Mouse (Mus musculus) liver, embryonic 15.5 days (tissue): ENCODE results near the gene Pprc1. TPM values are rescaled to one million over a fixed set of nuclear protein-coding genes. Genes with fewer than 3 reads are reported as not detected.
A peak's percentile ranks its signal among the peaks of the same experiment; 100 is the strongest.

Experiments
- ATAC-seq: fragments of 200-750 bp; cut with Nextera tagmentation; 2 replicates; pipeline ENCODE4 v1.8.0; 2017; ENCODE audit warnings: moderate number of reproducible peaks, mild to moderate bottlenecking, moderate library complexity; ENCODE audit not compliant: insufficient read depth
- H3K27ac ChIP-seq: fragments of 300-500 bp; sonication (generic); replicated peaks from 2 replicates; pipeline ENCODE4 v1.5.1; 2015; ENCODE audit warnings: mild to moderate bottlenecking, inconsistent platforms
- H3K27me3 ChIP-seq: fragments of 300-500 bp; sonication (generic); 2 replicates; pipeline ENCODE4 v1.6.1; 2015; ENCODE audit warnings: mild to moderate bottlenecking, inconsistent platforms
- H3K36me3 ChIP-seq: fragments of 300-500 bp; sonication (generic); replicated peaks from 2 replicates; pipeline ENCODE4 v1.6.1; 2015; ENCODE audit warnings: moderate library complexity, mild to moderate bottlenecking, inconsistent platforms
- H3K4me1 ChIP-seq: fragments of 300-500 bp; sonication (generic); replicated peaks from 2 replicates; pipeline ENCODE4 v1.6.1; 2015; ENCODE audit warnings: inconsistent platforms
- H3K4me2 ChIP-seq: fragments of 300-500 bp; sonication (generic); 2 replicates; pipeline ENCODE4 v1.6.1; 2015; ENCODE audit warnings: moderate library complexity, mild to moderate bottlenecking, inconsistent platforms
- H3K4me3 ChIP-seq: fragments of 300-500 bp; sonication (generic); replicated peaks from 2 replicates; pipeline ENCODE4 v1.5.1; 2015; ENCODE audit warnings: mild to moderate bottlenecking, inconsistent platforms
- H3K9ac ChIP-seq: fragments of 300-500 bp; sonication (generic); 2 replicates; pipeline ENCODE4 v1.6.1; 2015; ENCODE audit warnings: moderate library complexity, mild to moderate bottlenecking, inconsistent platforms
- H3K9me3 ChIP-seq: fragments of 300-500 bp; sonication (generic); replicated peaks from 2 replicates; pipeline ENCODE4 v1.6.1; 2016; ENCODE audit warnings: inconsistent platforms
- WGBS: fragments of 180-500 bp; shearing (Covaris S2); methylation state at CpG from one replicate; pipeline ENCODE4 v1.1.7; 2015; ENCODE audit warnings: mixed read lengths; ENCODE audit not compliant: insufficient replicate concordance; 5-methylcytosine and 5-hydroxymethylcytosine counted together
- polyA plus RNA-seq: library from polyadenylated mRNA; unstranded; fragments of >200 nt; fragmentation: Nextera tagmentation; extraction: Ambion mirVana; gene quantifications from 2 replicates; pipeline ENCODE4 v1.2.1, GENCODE M21; 2015

Gene Pprc1
- polyA plus RNA-seq, 1 experiment from 2014 or later = 15.7 TPM

DNA sequence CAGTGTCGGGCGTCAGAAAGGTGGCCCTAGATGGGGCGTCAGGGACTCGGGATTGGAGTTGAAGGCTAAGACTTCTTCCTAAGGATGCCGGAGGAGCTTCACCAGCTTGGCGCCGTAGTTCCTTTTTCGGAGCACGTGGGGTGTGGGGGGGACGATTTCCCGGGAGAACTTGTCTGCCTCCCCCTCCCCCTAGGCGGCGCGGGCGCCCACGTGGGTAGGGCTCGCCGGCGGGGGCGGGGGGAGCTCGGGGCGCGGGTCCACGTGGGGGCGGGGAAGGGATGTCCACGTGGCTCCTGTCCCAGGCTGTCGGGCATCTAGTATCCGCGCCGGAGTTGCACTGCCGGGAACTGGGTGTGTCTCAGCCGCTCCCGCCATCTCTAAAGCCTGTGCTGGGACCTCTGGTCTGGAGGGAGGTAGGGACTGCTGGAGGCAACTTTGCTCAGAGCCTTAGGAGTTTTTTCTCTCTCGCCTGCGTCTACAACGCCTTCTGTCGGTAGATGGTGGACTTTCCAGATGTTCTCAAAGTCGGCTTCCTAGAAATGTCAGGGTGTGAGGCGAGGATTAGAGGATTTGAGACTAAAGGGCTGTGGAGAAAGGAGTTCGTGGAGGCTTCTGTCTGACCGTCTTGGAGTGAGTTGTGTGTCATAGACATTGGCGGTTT, 12.4 kb downstream of the Pprc1 start:
- H3K9me3 ChIP-seq = no peaks in the 10 kb centered on the region
- peak overlapping the region; percentile 98 for H3K4me2 ChIP-seq
- H3K27me3 ChIP-seq = no peaks in the 10 kb centered on the region
- peak overlapping the region; percentile 82 for H3K9ac ChIP-seq
- peak; percentile 60 for ATAC-seq
- H3K4me1 ChIP-seq = peaks cover 64% of the 10 kb centered on the region
- H3K36me3 ChIP-seq = peaks cover 8% of the 10 kb centered on the region
- peak overlapping the region; percentile 90 for H3K27ac ChIP-seq
- peak overlapping the region; percentile 90 for H3K4me3 ChIP-seq
- WGBS = under 1% methylated on average over 42 of the region's 42 CpGs

GRCm38 (mm10) chr19:46058466-46058865, 13.8 kb downstream of the Pprc1 start:
- no peak for ATAC-seq
- Histone ChIP-seq H3K4me1 (peaks cover 57% of the 10 kb centered on the region), H3K9me3 (no peaks in the 10 kb centered on the region), H3K9ac (no peak overlapping the region; the same call in 1 of the 2 replicates), H3K4me2 (peak overlapping the region; percentile 98), H3K27me3 (no peaks in the 10 kb centered on the region), H3K27ac (peak overlapping the region; percentile 90; the same call in 1 of the 2 replicates), H3K4me3 (peak overlapping the region; percentile 90), H3K36me3 (peaks cover 22% of the 10 kb centered on the region)
- WGBS = 65% methylated on average over 7 of the region's 7 CpGs

- H3K9me3 ChIP-seq = no peaks in the 10 kb centered on the region
- ATAC-seq = no peak
- H3K36me3 ChIP-seq = peaks cover 46% of the 10 kb centered on the region
- no peaks in the 10 kb centered on the region for H3K27me3 ChIP-seq
- H3K9ac ChIP-seq = peak overlapping the region; percentile 45
- H3K4me2 ChIP-seq = peak overlapping the region; percentile 63
- 18% methylated on average over 6 of the region's 6 CpGs for WGBS
- peak overlapping the region; percentile 84 for H3K27ac ChIP-seq
- peak overlapping the region; percentile 32 for H3K4me3 ChIP-seq
- peaks cover 50% of the 10 kb centered on the region for H3K4me1 ChIP-seq
Observed at GRCm38 (mm10) chr19:46060845-46061244, 16.2 kb downstream of the Pprc1 start.

- H3K9me3 ChIP-seq = no peaks in the 10 kb centered on the region
- no peak overlapping the region for H3K4me2 ChIP-seq
- no peak overlapping the region for H3K9ac ChIP-seq
- no peaks in the 10 kb centered on the region; the same call in 1 of the 2 replicates for H3K4me1 ChIP-seq
- H3K36me3 ChIP-seq = peaks cover 97% of the 10 kb centered on the region
- WGBS = 79% methylated on average over 10 of the region's 10 CpGs
- H3K4me3 ChIP-seq = no peak overlapping the region
- ATAC-seq = no peak
- H3K27ac ChIP-seq = no peak overlapping the region
- H3K27me3 ChIP-seq = no peaks in the 10 kb centered on the region
Observed at GRCm38 (mm10) chr19:46068054-46068453, 23.4 kb downstream of the Pprc1 start.

DNA sequence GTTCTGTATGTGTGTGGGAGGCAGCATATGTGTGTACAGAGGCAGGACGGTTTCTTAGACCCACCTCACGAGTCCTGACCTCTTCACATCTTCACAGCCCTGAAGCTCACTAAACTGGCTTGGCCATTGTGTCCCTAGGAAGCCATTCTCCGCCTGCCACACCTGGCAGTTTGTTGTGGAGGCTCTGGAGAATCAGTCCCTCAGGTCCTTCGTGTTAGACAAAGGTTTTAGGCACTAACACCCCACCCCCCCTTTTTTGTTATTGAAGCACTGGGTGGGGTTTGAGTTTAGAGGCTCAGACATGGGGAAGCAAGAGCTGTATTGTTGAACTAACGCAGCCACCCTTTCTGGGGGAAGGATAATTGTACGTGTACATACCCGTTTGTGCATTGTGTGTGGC, 28.6 kb downstream of the Pprc1 start:
- H3K27me3 ChIP-seq = no peaks in the 10 kb centered on the region
- peak overlapping the region; percentile 76 for H3K27ac ChIP-seq
- peaks cover 57% of the 10 kb centered on the region for H3K36me3 ChIP-seq
- 73% methylated on average over 7 of the region's 7 CpGs for WGBS
- H3K4me3 ChIP-seq = no peak overlapping the region
- H3K4me1 ChIP-seq = peaks cover 41% of the 10 kb centered on the region
- no peaks in the 10 kb centered on the region for H3K9me3 ChIP-seq
- no peak overlapping the region for H3K9ac ChIP-seq
- no peak overlapping the region for H3K4me2 ChIP-seq
- ATAC-seq = no peak

DNA sequence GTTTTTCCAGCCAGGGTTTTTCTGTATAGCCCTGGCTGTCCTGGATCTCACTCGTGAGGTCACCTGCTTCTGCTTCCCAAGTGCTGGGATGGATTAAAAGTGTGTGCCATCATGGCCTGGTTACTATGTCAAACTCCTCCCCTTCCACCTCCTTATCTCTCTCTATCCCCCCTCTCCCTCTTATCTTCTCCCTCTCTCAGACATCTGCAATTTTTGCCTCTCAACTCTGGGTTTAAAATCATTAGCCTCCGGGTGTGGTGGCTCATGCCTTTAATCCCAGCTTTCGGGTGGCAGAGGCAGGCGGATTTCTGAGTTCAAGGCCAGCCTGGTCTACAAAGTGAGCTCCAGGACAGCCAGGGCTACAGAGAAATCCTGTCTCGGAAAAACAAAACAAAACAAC, 29.6 kb downstream of the Pprc1 start:
- Histone ChIP-seq H3K4me1 (peaks cover 45% of the 10 kb centered on the region), H3K27ac (peak overlapping the region; percentile 76), H3K9ac (no peak overlapping the region), H3K36me3 (peaks cover 59% of the 10 kb centered on the region), H3K4me2 (no peak overlapping the region), H3K9me3 (no peaks in the 10 kb centered on the region), H3K4me3 (no peak overlapping the region), H3K27me3 (no peaks in the 10 kb centered on the region)
- 0 out of 2 replicates have a peak, but pooled peaks have one; percentile 8 for ATAC-seq
- WGBS = 42% methylated on average over 5 of the region's 5 CpGs

DNA sequence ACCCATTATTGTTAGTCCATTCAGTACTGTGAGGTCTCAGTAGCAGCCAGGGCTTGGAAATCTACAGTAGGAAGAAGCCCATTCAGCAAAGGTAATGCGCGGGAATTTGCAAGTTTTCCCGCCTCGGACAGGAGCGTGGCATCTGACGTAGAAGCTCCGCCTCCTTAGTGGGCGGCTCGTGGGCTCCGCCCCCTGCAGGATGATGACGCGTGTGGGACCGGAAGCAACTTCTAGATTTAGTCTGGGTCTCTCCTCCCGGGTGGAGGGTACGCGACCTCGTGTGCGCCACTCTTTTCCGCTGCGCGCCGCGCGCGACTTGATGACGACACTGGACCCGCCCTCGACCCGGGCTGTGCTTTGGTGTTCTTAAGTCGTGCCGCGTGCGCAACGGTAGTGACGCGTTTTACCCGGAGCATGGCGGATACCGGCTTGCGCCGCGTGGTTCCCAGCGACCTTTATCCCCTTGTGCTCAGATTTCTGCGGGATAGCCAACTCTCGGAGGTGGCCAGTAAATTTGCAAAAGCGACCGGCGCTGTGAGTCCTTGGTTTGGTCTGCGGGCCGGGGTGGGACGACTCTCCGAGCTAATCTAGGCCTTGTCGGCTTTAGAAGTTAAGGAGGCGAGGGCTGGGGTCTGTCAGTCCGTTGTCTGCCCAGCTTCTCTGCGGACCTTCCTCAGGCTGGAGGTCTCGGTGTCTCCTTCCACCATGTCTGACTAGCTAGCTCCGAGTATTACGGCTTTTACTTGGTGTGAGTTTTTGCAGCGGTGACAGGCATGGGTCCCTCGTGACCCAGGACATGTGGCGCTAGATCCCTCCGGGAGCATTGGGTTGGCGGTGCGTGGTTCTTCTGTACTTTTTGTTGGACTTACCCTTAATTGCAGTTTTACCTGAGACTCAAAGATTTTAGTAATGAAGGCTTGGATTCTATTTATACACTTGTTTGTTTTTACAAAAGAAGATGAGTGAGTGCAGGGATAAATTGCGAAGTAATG, 31.2 kb downstream of the Pprc1 start, which contains the start of gene Nolc1:
Gene Nolc1, plus strand, starts transcription at position 248 of the 992 bp plus-strand sequence.
- Histone ChIP-seq H3K4me3 (peak within 1 kb of the TSS; percentile 86), H3K9me3 (no peaks in the 10 kb centered on the region), H3K4me1 (peaks cover 45% of the 10 kb centered on the region), H3K27ac (peak within 1 kb of the TSS; percentile 77), H3K9ac (peak within 1 kb of the TSS; percentile 74), H3K36me3 (peaks cover 60% of the 10 kb centered on the region), H3K27me3 (no peaks in the 10 kb centered on the region), H3K4me2 (peak within 1 kb of the TSS; percentile 92)
- under 1% methylated on average over 66 of the region's 66 CpGs for WGBS
- ATAC-seq = peak; percentile 95

DNA sequence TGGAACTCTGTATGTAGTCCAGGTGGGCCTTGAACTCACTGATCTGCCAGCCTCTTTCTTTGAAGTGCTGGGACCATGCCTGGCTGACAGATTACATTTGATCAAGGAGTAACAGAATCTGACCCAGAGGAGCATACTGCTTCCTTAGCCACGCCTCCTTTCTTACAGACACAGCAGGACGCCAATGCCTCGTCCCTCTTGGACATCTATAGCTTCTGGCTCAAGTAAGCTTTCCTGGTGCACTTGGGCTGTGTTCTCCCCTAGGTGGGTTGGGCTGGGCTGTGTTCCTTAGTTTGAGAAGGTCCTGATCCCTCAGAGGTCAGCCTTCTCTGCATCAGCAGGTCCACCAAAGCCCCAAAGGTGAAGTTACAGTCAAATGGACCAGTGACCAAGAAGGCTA, 33.8 kb downstream of the Pprc1 start:
- H3K4me1 ChIP-seq = peaks cover 42% of the 10 kb centered on the region
- H3K9me3 ChIP-seq = no peaks in the 10 kb centered on the region
- H3K4me3 ChIP-seq = no peak overlapping the region
- peaks cover 60% of the 10 kb centered on the region for H3K36me3 ChIP-seq
- no peak overlapping the region for H3K27ac ChIP-seq
- H3K4me2 ChIP-seq = no peak overlapping the region
- 67% methylated on average over 3 of the region's 3 CpGs for WGBS
- H3K9ac ChIP-seq = no peak overlapping the region
- ATAC-seq = no peak
- no peaks in the 10 kb centered on the region for H3K27me3 ChIP-seq

DNA sequence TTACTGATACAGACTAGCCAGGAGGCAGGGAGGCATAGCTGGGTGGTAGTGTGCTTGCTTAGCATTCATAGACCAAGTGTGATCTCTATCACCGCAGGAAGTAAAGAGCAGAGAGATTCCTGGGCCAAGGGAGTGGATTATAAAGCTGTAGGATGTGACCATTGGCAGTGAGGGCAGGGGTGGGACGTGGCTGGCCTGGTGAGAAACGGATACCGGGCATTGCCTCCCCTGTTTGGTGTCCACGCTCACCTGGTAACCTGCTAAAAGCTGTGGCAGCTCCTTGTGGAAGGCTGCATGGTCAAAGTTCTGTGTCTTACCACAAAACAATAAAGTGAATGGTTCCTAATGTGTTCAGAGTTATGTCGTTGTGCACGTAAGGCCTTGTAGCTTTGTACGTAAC, 40.5 kb downstream of the Pprc1 start:
- 84% methylated on average over 8 of the region's 8 CpGs for WGBS
- H3K36me3 ChIP-seq = peaks cover 54% of the 10 kb centered on the region
- no peak for ATAC-seq

GRCm38 (mm10) chr19:46086337-46086736, 41.7 kb downstream of the Pprc1 start:
- Histone ChIP-seq H3K4me2 (no peak overlapping the region), H3K27ac (no peak overlapping the region), H3K36me3 (peaks cover 43% of the 10 kb centered on the region), H3K9ac (no peak overlapping the region), H3K27me3 (no peaks in the 10 kb centered on the region), H3K4me1 (no peaks in the 10 kb centered on the region), H3K9me3 (no peaks in the 10 kb centered on the region), H3K4me3 (no peak overlapping the region)
- no peak for ATAC-seq
- 30% methylated on average over 3 of the region's 3 CpGs for WGBS

More for the DNA sequence above, 40.5 kb downstream of the Pprc1 start:
- no peak overlapping the region for H3K4me2 ChIP-seq
- no peaks in the 10 kb centered on the region for H3K27me3 ChIP-seq
- H3K4me3 ChIP-seq = no peak overlapping the region
- no peaks in the 10 kb centered on the region for H3K4me1 ChIP-seq
- H3K9ac ChIP-seq = no peak overlapping the region
- no peak overlapping the region for H3K27ac ChIP-seq
- H3K9me3 ChIP-seq = no peaks in the 10 kb centered on the region

GRCm38 (mm10) chr19:46087871-46088270, 43.2 kb downstream of the Pprc1 start:
- Histone ChIP-seq H3K9me3 (no peaks in the 10 kb centered on the region), H3K9ac (no peak overlapping the region), H3K36me3 (peaks cover 28% of the 10 kb centered on the region), H3K27me3 (0 out of 2 replicates have a peak, but pooled peaks cover 4% of the 10 kb centered on the region), H3K4me1 (no peaks in the 10 kb centered on the region), H3K27ac (no peak overlapping the region), H3K4me2 (no peak overlapping the region), H3K4me3 (no peak overlapping the region)
- 71% methylated on average over 7 of the region's 7 CpGs for WGBS
- no peak for ATAC-seq
